Mouse (Mus musculus): ENCODE data around the gene Olfm2.
A peak's percentile ranks its signal among the peaks of the same experiment; 100 is the strongest.

DNA sequence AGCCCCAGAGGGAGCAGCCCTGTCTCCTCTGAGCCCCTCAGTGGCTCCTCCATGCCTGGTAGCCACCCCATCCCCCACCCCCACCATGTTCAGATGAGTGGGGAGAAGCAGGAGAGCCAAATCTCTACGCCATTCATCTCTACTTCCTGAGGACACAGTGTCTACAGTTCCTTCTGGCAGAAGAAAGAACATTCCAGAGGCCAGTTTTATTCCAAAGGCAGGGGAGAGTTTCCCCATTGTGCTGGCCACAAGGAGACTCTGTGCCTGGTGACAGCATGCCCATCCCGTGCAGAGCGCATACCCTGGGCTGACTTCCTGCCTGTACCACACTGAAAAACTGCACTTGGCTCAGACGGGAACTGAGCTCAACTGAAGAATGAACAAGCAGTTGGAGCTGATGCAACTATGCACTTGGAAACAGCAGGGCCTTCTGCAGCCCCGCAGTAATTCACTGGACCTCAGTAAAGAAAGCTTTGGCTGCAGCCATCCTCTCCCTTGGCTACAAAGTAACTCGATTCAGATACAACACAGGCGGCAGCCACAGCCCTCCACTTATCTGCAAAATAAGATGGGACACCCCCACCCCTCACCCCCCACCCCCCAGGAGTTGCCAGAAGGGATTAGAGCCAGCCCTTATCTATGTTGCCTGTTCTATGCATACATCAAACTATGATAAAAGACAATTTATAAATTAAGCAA, 48.1 kb upstream of the Olfm2 start:
- TF ChIP-seq CTCF (IDR thresholded peaks at IDR 0.05; ENCODE audit: borderline replicate concordance, insufficient read depth, low read length) (no peak), POLR2A (IDR thresholded peaks at IDR 0.05; ENCODE audit: low read depth, low read length) (0 out of 2 replicates have a peak, but pooled peaks have one; percentile 38)

All from embryonic fibroblast, embryonic 13.5 days (primary cell).